Mouse (Mus musculus): ENCODE results near the gene Lin28a. TPM values are rescaled to one million over a fixed set of nuclear protein-coding genes. Genes with fewer than 3 reads are reported as not detected.

Lin28a gene
- polyA plus RNA-seq, 1 experiment: not detected

GRCm38 (mm10) chr4:133956358-133956757 is 62.3 kb downstream of the Lin28a start:
- H3K4me3 ChIP-seq (ENCODE audit: insufficient read depth, low read depth, low read length): no peak overlapping the region
- H3K27me3 ChIP-seq (replicated peaks; ENCODE audit: control insufficient read depth, insufficient read depth, low read length): no peaks in the 10 kb centered on the region
- WGBS: 85% methylated on average over 4 of the region's 4 CpGs
- DNase-seq: no peak
- no peaks in the 10 kb centered on the region for H3K4me1 ChIP-seq (ENCODE audit: control insufficient read depth, insufficient read depth, low read length)
- H3K36me3 ChIP-seq (ENCODE audit: control insufficient read depth, insufficient read depth, low read length): no peaks in the 10 kb centered on the region
- TF ChIP-seq POLR2A (IDR thresholded peaks at IDR 0.05; ENCODE audit: low read depth, low read length) (no peak), CTCF (conservative IDR thresholded peaks at IDR 0.05; ENCODE audit: insufficient read depth, insufficient read length, low read depth, low read length) (no peak)
- no peak overlapping the region for H3K27ac ChIP-seq (ENCODE audit: insufficient read depth, low read depth, low read length)

Other genes with a start within 250 kb of the Lin28a start
- gene Rps6ka1, start 131.0 kb downstream of the Lin28a start, polyA plus RNA-seq (2012; rRNA removed): 29.4 and 30.9 TPM in 2 replicates
- 12.2 and 21.9 TPM in 2 replicates for gene Hmgn2, start 50.2 kb downstream of the Lin28a start, polyA plus RNA-seq (2012; rRNA removed)
- 32.0 and 37.0 TPM in 2 replicates for gene Dhdds, start 17.9 kb downstream of the Lin28a start, polyA plus RNA-seq (2012; rRNA removed)
- gene Zfp683, start 35.0 kb upstream of the Lin28a start, polyA plus RNA-seq (2012; rRNA removed): 0.52 and 0.81 TPM in 2 replicates
- gene Crybg2, start 42.0 kb upstream of the Lin28a start, polyA plus RNA-seq (2012; rRNA removed): 0.69 and 1.0 TPM in 2 replicates
- 14.8 and 65.1 TPM in 2 replicates for gene Cd52, start 76.2 kb upstream of the Lin28a start, polyA plus RNA-seq (2012; rRNA removed)
- 5.6 and 5.9 TPM in 2 replicates for gene Ubxn11, start 83.7 kb upstream of the Lin28a start, polyA plus RNA-seq (2012; rRNA removed)
- 262 and 323 TPM in 2 replicates for gene Sh3bgrl3, start 109.9 kb upstream of the Lin28a start, polyA plus RNA-seq (2012; rRNA removed)
- gene Cep85, start 168.3 kb upstream of the Lin28a start, polyA plus RNA-seq (2012; rRNA removed): 28.3 and 38.9 TPM in 2 replicates
- gene Gm7534, start 184.2 kb upstream of the Lin28a start, polyA plus RNA-seq (2012; rRNA removed): not detected in 2 replicates
- gene Catsper4, start 208.5 kb upstream of the Lin28a start, polyA plus RNA-seq (2012; rRNA removed): 0.38 and 0.69 TPM in 2 replicates
- gene Cnksr1, start 219.6 kb upstream of the Lin28a start, polyA plus RNA-seq (2012; rRNA removed): 14.9 and 17.3 TPM in 2 replicates
- gene E130218I03Rik, start 224.8 kb upstream of the Lin28a start, polyA plus RNA-seq (2012; rRNA removed): not detected in 2 replicates
- gene Zfp593, start 226.8 kb upstream of the Lin28a start, polyA plus RNA-seq (2012; rRNA removed): 6.0 and 6.4 TPM in 2 replicates
- gene Gm30191, start 228.1 kb upstream of the Lin28a start, polyA plus RNA-seq (2012; rRNA removed): 0.27 TPM in 1 of 2 replicates, not detected in the other
- 11.5 and 11.8 TPM in 2 replicates for gene Grrp1, start 235.3 kb upstream of the Lin28a start, polyA plus RNA-seq (2012; rRNA removed)

All from kidney, adult 2 months (tissue).